8 mouse cellular contexts compared by ENCODE assay signal in genomic region chr17:28006611-28007010, GRCm38 (mm10).
A peak's percentile ranks its signal among the peaks of the same experiment; 100 is the strongest.
DNase-seq lines count a peak whose midpoint lies in the region; ATAC-seq and TF ChIP-seq lines count a peak whose summit lies in the region.

No protein-coding gene starts in this region.

- H3K9ac ChIP-seq in embryonic facial prominence, embryonic 15.5 days: no peak overlapping the region
- 0 out of 2 replicates have a peak overlapping the region, but pooled peaks have one; percentile 31 for H3K9ac ChIP-seq in hindbrain, embryonic 14.5 days
- H3K9ac ChIP-seq in midbrain, embryonic 14.5 days (replicated peaks; ENCODE audit: low read length): 0 out of 2 replicates have a peak overlapping the region, but pooled peaks have one; percentile 16

- DNase-seq in layer of hippocampus, adult 2 months (ENCODE audit: low spot score in 2 of 2): no peak
- DNase-seq in layer of hippocampus, adult 18-20 months (ENCODE audit: low spot score in 2 of 2): no peak
- DNase-seq in hindbrain, embryonic 14.5 days (ENCODE audit: low spot score): no peak
- DNase-seq in midbrain, embryonic 14.5 days: no peak
- no peak for DNase-seq in cerebellum, adult 18-20 months
- no peak for DNase-seq in layer of hippocampus, adult 9-10 months (ENCODE audit: low spot score)
- DNase-seq in yolk sac, embryonic 10.5 days (ENCODE audit: low spot score): no peak

- H3K4me1 ChIP-seq in embryonic facial prominence, embryonic 15.5 days: peaks cover 59% of the 10 kb centered on the region
- H3K4me1 ChIP-seq in hindbrain, embryonic 14.5 days (replicated peaks; ENCODE audit: control insufficient read depth, insufficient read depth, low read length): peaks cover 33% of the 10 kb centered on the region
- H3K4me1 ChIP-seq in midbrain, embryonic 14.5 days (ENCODE audit: control insufficient read depth, insufficient read depth, low read length): peaks cover 10% of the 10 kb centered on the region

- ATAC-seq in embryonic facial prominence, embryonic 15.5 days (ENCODE audit: insufficient number of reproducible peaks, low FRiP score, low TSS enrichment, low read depth): no peak
- no peak for ATAC-seq in hindbrain, embryonic 14.5 days (ENCODE audit: low FRiP score)
- ATAC-seq in midbrain, embryonic 14.5 days (ENCODE audit: low FRiP score, low TSS enrichment): no peak

- H3K36me3 ChIP-seq in embryonic facial prominence, embryonic 15.5 days: peaks cover 7% of the 10 kb centered on the region; the same call in 1 of the 2 replicates
- H3K36me3 ChIP-seq in hindbrain, embryonic 14.5 days (replicated peaks; ENCODE audit: control insufficient read depth, insufficient read depth): peaks cover 23% of the 10 kb centered on the region; the same call in 1 of the 2 replicates
- H3K36me3 ChIP-seq in midbrain, embryonic 14.5 days (ENCODE audit: control insufficient read depth, insufficient read depth, low read length): peaks cover 22% of the 10 kb centered on the region

- 48% methylated on average over 5 of the region's 5 CpGs for WGBS in embryonic facial prominence, embryonic 15.5 days
- 54% methylated on average over 5 of the region's 5 CpGs for WGBS in hindbrain, embryonic 14.5 days
- WGBS in midbrain, embryonic 14.5 days: 58% methylated on average over 5 of the region's 5 CpGs

- H3K9me3 ChIP-seq in embryonic facial prominence, embryonic 15.5 days (replicated peaks): no peaks in the 10 kb centered on the region
- H3K9me3 ChIP-seq in hindbrain, embryonic 14.5 days (ENCODE audit: control insufficient read depth, low read length): no peaks in the 10 kb centered on the region
- no peaks in the 10 kb centered on the region for H3K9me3 ChIP-seq in midbrain, embryonic 14.5 days (ENCODE audit: control insufficient read depth, low read length)

- H3K27me3 ChIP-seq in embryonic facial prominence, embryonic 15.5 days: no peaks in the 10 kb centered on the region
- H3K27me3 ChIP-seq in hindbrain, embryonic 14.5 days (ENCODE audit: control insufficient read depth, insufficient read depth, low read length): no peaks in the 10 kb centered on the region
- no peaks in the 10 kb centered on the region for H3K27me3 ChIP-seq in midbrain, embryonic 14.5 days (ENCODE audit: control insufficient read depth, insufficient read depth, low read length)

- TF ChIP-seq CTCF in layer of hippocampus, adult 2 months (conservative IDR thresholded peaks at IDR 0.05): no peak

- peak overlapping the region; percentile 22 for H3K4me3 ChIP-seq in layer of hippocampus, adult 2 months
- no peak overlapping the region for H3K4me3 ChIP-seq in embryonic facial prominence, embryonic 15.5 days (replicated peaks)
- no peak overlapping the region for H3K4me3 ChIP-seq in hindbrain, embryonic 14.5 days (replicated peaks; ENCODE audit: low read length)
- no peak overlapping the region for H3K4me3 ChIP-seq in midbrain, embryonic 14.5 days (replicated peaks; ENCODE audit: low read depth, low read length)

- H3K27ac ChIP-seq in layer of hippocampus, adult 2 months: peak overlapping the region; percentile 93
- peak overlapping the region; percentile 89 for H3K27ac ChIP-seq in embryonic facial prominence, embryonic 15.5 days (replicated peaks)
- peak overlapping the region; percentile 66; the same call in 1 of the 2 replicates for H3K27ac ChIP-seq in hindbrain, embryonic 14.5 days
- no peak overlapping the region for H3K27ac ChIP-seq in midbrain, embryonic 14.5 days (replicated peaks; ENCODE audit: low read depth, low read length)

- peak overlapping the region; percentile 39 for H3K4me2 ChIP-seq in embryonic facial prominence, embryonic 15.5 days (replicated peaks)
- no peak overlapping the region for H3K4me2 ChIP-seq in hindbrain, embryonic 14.5 days (replicated peaks)
- no peak overlapping the region for H3K4me2 ChIP-seq in midbrain, embryonic 14.5 days (ENCODE audit: low read length)
